In the genomic region with DNA sequence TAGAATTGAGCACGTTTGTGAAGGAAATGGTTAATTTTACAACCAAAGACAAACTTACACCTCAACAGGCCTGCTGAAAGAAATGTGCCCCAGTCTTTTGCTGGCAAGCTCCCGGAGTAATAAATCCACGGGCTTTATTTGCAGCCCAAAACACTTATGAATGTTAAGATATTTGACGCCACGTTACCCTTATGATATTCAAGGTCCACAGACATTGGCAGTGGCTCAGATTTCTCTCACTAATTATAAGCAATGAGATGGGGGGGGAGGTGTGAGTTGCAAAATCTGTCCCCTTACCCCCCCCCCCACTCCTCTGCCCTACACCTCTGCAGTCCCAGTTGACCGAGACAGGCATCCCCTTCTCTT, we compare ENCODE assay signal across 12 mouse cellular contexts. TPM values are rescaled to one million over a fixed set of nuclear protein-coding genes. Genes with fewer than 3 reads are reported as not detected.
DNase-seq lines count a peak whose midpoint lies in the region; ATAC-seq and TF ChIP-seq lines count a peak whose summit lies in the region.
"Had no signal": no experiment of that assay in that cellular context is flagged by ENCODE, and none has a peak within 500 bp of the region (broad histone marks: within the 10 kb centered on the region; RNA-seq: fewer than 3 reads in every experiment).

No protein-coding gene starts in this region.

- no peaks in the 10 kb centered on the region for H3K36me3 ChIP-seq in heart, embryonic 12.5 days
- no peaks in the 10 kb centered on the region for H3K36me3 ChIP-seq in lung, embryonic 14.5 days (ENCODE audit: insufficient read depth)
- H3K36me3 ChIP-seq in limb, embryonic 11.5 days (ENCODE audit: control insufficient read depth, insufficient read depth, low read length) = no peaks in the 10 kb centered on the region
- H3K36me3 ChIP-seq in neural tube, embryonic 15.5 days = no peaks in the 10 kb centered on the region
- no peaks in the 10 kb centered on the region for H3K36me3 ChIP-seq in thymus, adult 2 months (ENCODE audit: control insufficient read depth, insufficient read depth, low read length)
- H3K36me3 ChIP-seq: hindbrain, embryonic 15.5 days had no signal

- H3K27ac ChIP-seq in heart, embryonic 12.5 days (ENCODE audit: poor library complexity, severe bottlenecking) = no peak overlapping the region
- H3K27ac ChIP-seq in lung, embryonic 14.5 days (ENCODE audit: low read depth) = no peak overlapping the region
- no peak overlapping the region; the same call in 1 of the 2 replicates for H3K27ac ChIP-seq in limb, embryonic 11.5 days (replicated peaks; ENCODE audit: low read depth, low read length)
- H3K27ac ChIP-seq in neural tube, embryonic 15.5 days (replicated peaks) = no peak overlapping the region
- no peak overlapping the region for H3K27ac ChIP-seq in thymus, adult 2 months (ENCODE audit: control insufficient read depth, insufficient read depth, low read length)
- H3K27ac ChIP-seq: hindbrain, embryonic 15.5 days had no signal

- H3K9me3 ChIP-seq in heart, embryonic 12.5 days (replicated peaks) = no peaks in the 10 kb centered on the region
- H3K9me3 ChIP-seq in lung, embryonic 14.5 days (ENCODE audit: low read depth, low read length) = no peaks in the 10 kb centered on the region
- H3K9me3 ChIP-seq in limb, embryonic 11.5 days (ENCODE audit: control insufficient read depth, low read length) = no peaks in the 10 kb centered on the region
- H3K9me3 ChIP-seq in neural tube, embryonic 15.5 days (replicated peaks) = no peaks in the 10 kb centered on the region
- H3K9me3 ChIP-seq: hindbrain, embryonic 15.5 days had no signal

- 46% methylated on average over 6 of the region's 6 CpGs for WGBS in heart, embryonic 12.5 days
- WGBS in lung, embryonic 14.5 days = 24% methylated on average over 6 of the region's 6 CpGs
- WGBS in limb, embryonic 11.5 days = 10% methylated on average over 6 of the region's 6 CpGs
- WGBS in neural tube, embryonic 15.5 days = 13% methylated on average over 6 of the region's 6 CpGs
- 81% methylated on average over 6 of the region's 6 CpGs for WGBS in thymus, adult 2 months

- H3K4me3 ChIP-seq in heart, embryonic 12.5 days = no peak overlapping the region
- H3K4me3 ChIP-seq in lung, embryonic 14.5 days (ENCODE audit: low read depth, low read length) = no peak overlapping the region
- 0 out of 2 replicates have a peak overlapping the region, but pooled peaks have one; percentile 9 for H3K4me3 ChIP-seq in limb, embryonic 11.5 days (ENCODE audit: low read depth, low read length)
- no peak overlapping the region for H3K4me3 ChIP-seq in neural tube, embryonic 15.5 days (replicated peaks)
- no peak overlapping the region for H3K4me3 ChIP-seq in thymus, adult 2 months (ENCODE audit: control insufficient read depth, insufficient read depth, low read length)
- H3K4me3 ChIP-seq: hindbrain, embryonic 15.5 days had no signal

- ATAC-seq in heart, embryonic 12.5 days (ENCODE audit: insufficient number of reproducible peaks, low FRiP score) = no peak
- ATAC-seq in lung, embryonic 14.5 days (ENCODE audit: insufficient read depth) = no peak
- ATAC-seq in limb, embryonic 11.5 days (ENCODE audit: insufficient number of reproducible peaks, low FRiP score, low TSS enrichment, low read depth) = no peak
- no peak for ATAC-seq in neural tube, embryonic 15.5 days (ENCODE audit: low FRiP score)
- ATAC-seq: CD4-positive, CD25-positive, alpha-beta regulatory T cell, adult 4 months had no signal

- no peak for TF ChIP-seq POLR2A in thymus, adult 2 months (IDR thresholded peaks at IDR 0.05; ENCODE audit: control insufficient read depth, extremely low read depth, insufficient read depth, low read length, poor library complexity)

- peaks cover 76% of the 10 kb centered on the region for H3K4me1 ChIP-seq in heart, embryonic 12.5 days (replicated peaks)
- H3K4me1 ChIP-seq in lung, embryonic 14.5 days (ENCODE audit: insufficient read depth) = peaks cover 37% of the 10 kb centered on the region
- peaks cover 60% of the 10 kb centered on the region for H3K4me1 ChIP-seq in limb, embryonic 11.5 days (ENCODE audit: control insufficient read depth, insufficient read depth, low read length)
- H3K4me1 ChIP-seq in neural tube, embryonic 15.5 days = peaks cover 79% of the 10 kb centered on the region
- H3K4me1 ChIP-seq in thymus, adult 2 months (replicated peaks; ENCODE audit: control insufficient read depth, insufficient read depth, low read length) = peaks cover 12% of the 10 kb centered on the region

- H3K4me2 ChIP-seq in heart, embryonic 12.5 days = peak overlapping the region; percentile 61
- peak overlapping the region; percentile 27; the same call in 1 of the 2 replicates for H3K4me2 ChIP-seq in lung, embryonic 14.5 days
- H3K4me2 ChIP-seq in limb, embryonic 11.5 days (ENCODE audit: low read depth, severe bottlenecking) = peak overlapping the region; percentile 94
- H3K4me2 ChIP-seq in neural tube, embryonic 15.5 days = peak overlapping the region; percentile 13; the same call in 1 of the 2 replicates
- H3K4me2 ChIP-seq: hindbrain, embryonic 15.5 days had no signal

- TF ChIP-seq CTCF in lung, embryonic 14.5 days (IDR thresholded peaks at IDR 0.05; ENCODE audit: low read depth) = no peak
- no peak for TF ChIP-seq CTCF in thymus, adult 2 months (IDR thresholded peaks at IDR 0.05; ENCODE audit: borderline replicate concordance, control insufficient read depth, extremely low read depth, insufficient read depth, low read length, poor library complexity)

- no peaks in the 10 kb centered on the region for H3K27me3 ChIP-seq in heart, embryonic 12.5 days (replicated peaks)
- no peaks in the 10 kb centered on the region for H3K27me3 ChIP-seq in lung, embryonic 14.5 days (ENCODE audit: insufficient read depth, low read length)
- no peaks in the 10 kb centered on the region for H3K27me3 ChIP-seq in limb, embryonic 11.5 days (ENCODE audit: control insufficient read depth, insufficient read depth, low read length)
- peaks cover 42% of the 10 kb centered on the region for H3K27me3 ChIP-seq in neural tube, embryonic 15.5 days (replicated peaks)
- H3K27me3 ChIP-seq in thymus, adult 2 months (ENCODE audit: control insufficient read depth, insufficient read depth, low read length) = no peaks in the 10 kb centered on the region; the same call in 1 of the 2 replicates

- H3K9ac ChIP-seq in heart, embryonic 12.5 days = peak overlapping the region; percentile 15; the same call in 1 of the 2 replicates
- no peak overlapping the region for H3K9ac ChIP-seq in lung, embryonic 14.5 days
- peak overlapping the region; percentile 9; the same call in 1 of the 2 replicates for H3K9ac ChIP-seq in limb, embryonic 11.5 days (ENCODE audit: low read length)
- no peak overlapping the region for H3K9ac ChIP-seq in neural tube, embryonic 15.5 days (replicated peaks)
- H3K9ac ChIP-seq: hindbrain, embryonic 15.5 days had no signal

- DNase-seq in heart, adult 8-10 months (ENCODE audit: low spot score) = no peak
- DNase-seq in lung, embryonic 14.5 days = peak; percentile 47
- no peak for DNase-seq in lung, postnatal 36 days
- DNase-seq in limb, embryonic 11.5 days (ENCODE audit: low spot score) = no peak
- no peak for DNase-seq in thymus, postnatal 25 days
- DNase-seq in thymus, adult 2 months = no peak
- DNase-seq: cerebellum, postnatal 10 days; right cerebral cortex, adult 18-20 months had no signal

RNA-seq across cellular contexts. Expression of gene Tcf7l2, which starts 6.3 kb away (rescaled TPM):
- polyA plus RNA-seq in heart, embryonic 12.5 days (2016; fragmentation: Nextera tagmentation; extraction: Ambion mirVana) = 59.7 and 64.7 TPM in 2 replicates
- total RNA-seq in heart, adult 8-10 months (2022) = 10 to 100 TPM in 3 of 4 experiments, 1 to 10 TPM in 1; 10.0 to 14.7 (median 12.3) TPM
- polyA plus RNA-seq in lung, embryonic 14.5 days (2014; fragmentation: Nextera tagmentation; extraction: Ambion mirVana) = 57.1 and 58.5 TPM in 2 replicates
- polyA plus RNA-seq in limb, embryonic 11.5 days (2014; fragmentation: Nextera tagmentation; extraction: Ambion mirVana) = 225 and 233 TPM in 2 replicates
- polyA plus RNA-seq in neural tube, embryonic 15.5 days (2015; fragmentation: Nextera tagmentation; extraction: Ambion mirVana) = 13.3 and 22.4 TPM in 2 replicates
- 7.6 and 10.2 TPM in 2 replicates for polyA plus RNA-seq in thymus, adult 2 months (2012; rRNA removed)

Comparison
In these comparisons a context has a peak if more than half of its experiments do, and no peak if none do; other contexts are left out.
1. H3K4me2 ChIP-seq: peak in every context shown above with its lines; median percentile 94 in limb, embryonic 11.5 days; 61 in heart, embryonic 12.5 days; 27 in lung, embryonic 14.5 days; 13 in neural tube, embryonic 15.5 days.
2. H3K9ac ChIP-seq: peak in heart, embryonic 12.5 days (single experiment) and limb, embryonic 11.5 days (single experiment); none in lung, embryonic 14.5 days (single experiment) and neural tube, embryonic 15.5 days (single experiment).